Mouse (Mus musculus): ENCODE data around the gene Gkn3.

DNA sequence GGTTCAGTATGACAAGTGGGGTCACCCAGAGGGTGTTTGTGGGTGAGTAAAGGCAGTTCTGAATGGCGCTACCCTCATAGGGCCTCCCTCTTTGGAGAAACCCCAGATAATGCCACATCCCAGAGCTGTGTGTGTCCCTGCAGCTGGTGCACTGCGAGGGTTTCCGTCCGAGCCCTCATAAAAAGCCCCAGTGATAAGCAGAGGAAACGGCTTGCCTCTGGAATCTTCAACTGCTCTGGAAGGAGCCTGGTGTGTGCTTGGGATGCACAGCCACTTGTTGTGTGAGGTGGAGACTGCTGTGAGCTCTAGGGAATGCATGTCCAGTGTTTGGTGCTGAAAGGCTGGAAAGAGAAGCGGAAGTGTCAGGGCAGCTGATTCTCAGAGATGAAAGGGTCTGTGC is 12.7 kb upstream of the Gkn3 start:
- TF ChIP-seq CTCF (IDR thresholded peaks at IDR 0.05) = no peak
- no peak for TF ChIP-seq EP300 (IDR thresholded peaks at IDR 0.05)

Data from lung, postnatal 0 days (tissue).